Mouse (Mus musculus) heart, postnatal 0 days (tissue): ENCODE data around the gene Sapcd1. TPM values are rescaled to one million over a fixed set of nuclear protein-coding genes. Genes with fewer than 3 reads are reported as not detected.

Experiments
- ATAC-seq: fragments of 200-750 bp; cut with Nextera tagmentation; 2 replicates; pipeline ENCODE4 v1.8.0; 2017; ENCODE audit warnings: low read depth, moderate number of reproducible peaks, moderate library complexity; ENCODE audit not compliant: insufficient read depth
- DNase-seq: peaks from one replicate; pipeline ENCODE4 v3.0.0-alpha.2; 2016; ENCODE audit warnings: low spot score
- H3K27ac ChIP-seq: fragments of 300-500 bp; sonication (generic); 2 replicates; pipeline ENCODE4 v1.5.1; 2014; ENCODE audit warnings: low read depth, mild to moderate bottlenecking
- H3K27me3 ChIP-seq: fragments of 300-500 bp; sonication (generic); 2 replicates; pipeline ENCODE4 v1.6.1; 2014; ENCODE audit warnings: low read length, mixed read lengths; ENCODE audit not compliant: control insufficient read depth, insufficient read depth
- H3K36me3 ChIP-seq: fragments of 300-500 bp; sonication (generic); replicated peaks from 2 replicates; pipeline ENCODE4 v1.6.1; 2014; ENCODE audit warnings: low read length, mixed read lengths; ENCODE audit not compliant: control insufficient read depth, insufficient read depth
- H3K4me1 ChIP-seq: fragments of 300-500 bp; sonication (generic); 2 replicates; pipeline ENCODE4 v1.6.1; 2014; ENCODE audit warnings: antibody characterized with exemption; ENCODE audit not compliant: control insufficient read depth, insufficient read depth
- H3K4me2 ChIP-seq: fragments of 300-500 bp; sonication (generic); 2 replicates; pipeline ENCODE4 v1.6.1; 2014; ENCODE audit warnings: low read depth, mild to moderate bottlenecking, low read length, moderate library complexity
- H3K4me3 ChIP-seq: fragments of 300-500 bp; sonication (generic); 2 replicates; pipeline ENCODE4 v1.5.1; 2014; ENCODE audit warnings: low read depth, low read length
- H3K9ac ChIP-seq: fragments of 300-500 bp; sonication (generic); replicated peaks from 2 replicates; pipeline ENCODE4 v1.6.1; 2014; ENCODE audit warnings: low read depth, low read length, mixed read lengths
- H3K9me3 ChIP-seq: fragments of 300-500 bp; sonication (generic); replicated peaks from 2 replicates; pipeline ENCODE4 v1.6.1; 2016; ENCODE audit warnings: low read length; ENCODE audit not compliant: control insufficient read depth
- CTCF ChIP-seq: IDR thresholded peaks from 2 replicates; pipeline ENCODE4 v1.5.1; 2016; ENCODE audit warnings: antibody characterized with exemption, control low read depth, low read depth
- EP300 ChIP-seq: IDR thresholded peaks from 2 replicates; pipeline ENCODE4 v1.6.1; 2016; ENCODE audit warnings: antibody characterized with exemption, low read depth
- WGBS: fragments of 180-500 bp; shearing (Covaris S2); extraction: QIAGEN DNeasy Blood & Tissue Kit; methylation state at CpG from one replicate; pipeline ENCODE4 v1.1.7; 2014; 5-methylcytosine and 5-hydroxymethylcytosine counted together
- polyA plus RNA-seq: library from polyadenylated mRNA; unstranded; fragments of >200 nt; fragmentation: Nextera tagmentation; extraction: Ambion mirVana; gene quantifications from 2 replicates; pipeline ENCODE4 v1.2.1, GENCODE M21; 2015
- total RNA-seq: library from RNA; depleted of rRNA; stranded (reverse); fragments of >200 nt; gene quantifications from 2 replicates; pipeline ENCODE4 v1.2.3, GENCODE M21; 2014; ENCODE audit warnings: low replicate concordance

Gene Sapcd1
- total and polyA plus RNA-seq, 2 experiments from 2014 or later: 1.2 to 2.1 TPM

GRCm38 (mm10) chr17:35029691-35030532 lies 2.1 kb upstream of the Sapcd1 start:
- WGBS: 44% methylated on average over 19 of the region's 19 CpGs
- Histone ChIP-seq H3K4me1 (no peaks in the 10 kb centered on the region), H3K9ac (no peak overlapping the region), H3K27me3 (0 out of 2 replicates have a peak, but pooled peaks cover 3% of the 10 kb centered on the region), H3K4me2 (peak overlapping the region; percentile 14; the same call in 1 of the 2 replicates), H3K4me3 (no peak overlapping the region), H3K36me3 (no peaks in the 10 kb centered on the region), H3K27ac (no peak overlapping the region), H3K9me3 (no peaks in the 10 kb centered on the region)
- ATAC-seq (no peak), DNase-seq (no peak)
- TF ChIP-seq CTCF (peak; percentile 56), EP300 (no peak)

GRCm38 (mm10) chr17:35028315-35028714 lies 499 bp upstream of the Sapcd1 start:
- Histone ChIP-seq H3K27ac (no peak overlapping the region), H3K9me3 (no peaks in the 10 kb centered on the region), H3K27me3 (0 out of 2 replicates have a peak, but pooled peaks cover 3% of the 10 kb centered on the region), H3K9ac (no peak overlapping the region), H3K4me2 (no peak overlapping the region), H3K4me3 (no peak overlapping the region), H3K4me1 (no peaks in the 10 kb centered on the region), H3K36me3 (no peaks in the 10 kb centered on the region)
- no peak for DNase-seq
- TF ChIP-seq EP300 (no peak), CTCF (no peak)
- no peak for ATAC-seq
- WGBS: 62% methylated on average over 2 of the region's 2 CpGs

- ATAC-seq (no peak), DNase-seq (no peak)
- Histone ChIP-seq H3K9ac (no peak overlapping the region), H3K36me3 (no peaks in the 10 kb centered on the region), H3K27ac (no peak overlapping the region), H3K4me2 (no peak overlapping the region), H3K9me3 (no peaks in the 10 kb centered on the region), H3K27me3 (0 out of 2 replicates have a peak, but pooled peaks cover 3% of the 10 kb centered on the region), H3K4me1 (no peaks in the 10 kb centered on the region; the same call in 1 of the 2 replicates), H3K4me3 (no peak overlapping the region)
- TF ChIP-seq CTCF: no peak
- no peak for TF ChIP-seq EP300
- WGBS: 81% methylated on average over 5 of the region's 5 CpGs
Measured at GRCm38 (mm10) chr17:35026206-35026605, 1.6 kb downstream of the Sapcd1 start.

- DNase-seq (no peak), ATAC-seq (no peak)
- Histone ChIP-seq H3K4me1 (no peaks in the 10 kb centered on the region; the same call in 1 of the 2 replicates), H3K27me3 (0 out of 2 replicates have a peak, but pooled peaks cover 3% of the 10 kb centered on the region), H3K9ac (no peak overlapping the region), H3K4me3 (no peak overlapping the region), H3K36me3 (no peaks in the 10 kb centered on the region), H3K9me3 (no peaks in the 10 kb centered on the region), H3K27ac (no peak overlapping the region), H3K4me2 (no peak overlapping the region)
- 57% methylated on average over 7 of the region's 10 CpGs for WGBS
- TF ChIP-seq CTCF (no peak), EP300 (no peak)
Measured at GRCm38 (mm10) chr17:35024691-35025488, 2.9 kb downstream of the Sapcd1 start.

- Histone ChIP-seq H3K9ac (no peak overlapping the region), H3K27ac (no peak overlapping the region), H3K36me3 (no peaks in the 10 kb centered on the region), H3K4me2 (no peak overlapping the region), H3K9me3 (no peaks in the 10 kb centered on the region), H3K4me1 (no peaks in the 10 kb centered on the region; the same call in 1 of the 2 replicates), H3K4me3 (no peak overlapping the region), H3K27me3 (0 out of 2 replicates have a peak, but pooled peaks cover 3% of the 10 kb centered on the region)
- 54% methylated on average over 8 of the region's 13 CpGs for WGBS
- TF ChIP-seq CTCF (no peak), EP300 (no peak)
- DNase-seq: no peak
- no peak for ATAC-seq
Measured at GRCm38 (mm10) chr17:35024261-35024660, 3.6 kb downstream of the Sapcd1 start.
